Mouse (Mus musculus) activated CD4-positive, CD25-positive, alpha-beta regulatory T cell, adult 4 months (primary cell): Measurements from ENCODE around the gene Luc7l. TPM values are rescaled to one million over a fixed set of nuclear protein-coding genes. Genes with fewer than 3 reads are reported as not detected.
"Not testable (repeated sequence)": the region's sequence is repeated elsewhere in the genome, so short reads cannot be mapped to it uniquely, and the experiment has no call there.

ENCODE experiments used
- ATAC-seq: one replicate; pipeline ENCODE4 v1.8.0; 2017
- polyA plus RNA-seq, 2 experiments: library from polyadenylated mRNA; unstranded; fragments of 100-300 nt; shearing (Covaris generic); gene quantifications; one replicate each; pipeline ENCODE4 v1.2.1; 2017

Luc7l gene
- polyA plus RNA-seq, 2 experiments from 2014 or later = 47.9 to 51.0 TPM

DNA sequence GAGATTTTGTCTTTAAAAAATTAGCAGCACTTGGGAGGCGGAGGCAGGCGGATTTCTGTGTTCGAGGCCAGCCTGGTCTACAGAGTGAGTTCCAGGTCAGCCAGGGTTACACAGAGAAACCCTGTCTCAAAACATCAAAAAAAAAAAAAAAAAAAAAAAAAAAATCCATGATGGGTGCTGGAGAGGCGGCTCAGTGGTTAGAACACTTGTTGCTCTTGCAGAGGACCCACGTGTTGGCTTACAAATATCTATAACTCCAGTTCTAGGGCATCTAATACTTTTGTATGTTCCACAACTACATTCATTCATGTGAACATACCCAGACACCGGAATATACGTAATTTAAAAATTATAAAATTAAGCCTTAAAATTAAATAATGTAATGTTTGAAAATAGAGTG is 2.6 kb downstream of the Luc7l start:
- ATAC-seq = no peak

- ATAC-seq = no peak
These were observed 9.1 kb downstream of the Luc7l start for GRCm38 (mm10) chr17:26261826-26262225.

DNA sequence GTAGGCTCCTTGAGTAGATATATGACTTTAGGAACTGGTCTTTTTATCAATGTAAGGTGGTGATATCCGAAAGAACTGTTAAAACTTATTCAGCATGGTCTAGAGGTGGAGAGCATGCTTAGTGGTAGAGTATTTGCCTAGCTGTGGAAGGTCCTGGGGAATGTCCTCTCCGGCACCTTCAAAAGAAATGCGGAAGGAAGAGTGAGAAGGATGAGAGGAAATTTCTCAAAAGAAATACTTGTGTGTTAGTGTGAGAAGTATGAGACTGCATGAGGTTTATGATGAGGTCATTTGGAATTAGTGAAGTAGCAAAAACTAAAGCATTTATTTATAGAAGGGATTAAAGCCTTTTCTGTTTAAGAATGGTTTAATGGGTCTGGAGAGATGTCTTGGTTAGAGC is 9.7 kb downstream of the Luc7l start:
- ATAC-seq = no peak

DNA sequence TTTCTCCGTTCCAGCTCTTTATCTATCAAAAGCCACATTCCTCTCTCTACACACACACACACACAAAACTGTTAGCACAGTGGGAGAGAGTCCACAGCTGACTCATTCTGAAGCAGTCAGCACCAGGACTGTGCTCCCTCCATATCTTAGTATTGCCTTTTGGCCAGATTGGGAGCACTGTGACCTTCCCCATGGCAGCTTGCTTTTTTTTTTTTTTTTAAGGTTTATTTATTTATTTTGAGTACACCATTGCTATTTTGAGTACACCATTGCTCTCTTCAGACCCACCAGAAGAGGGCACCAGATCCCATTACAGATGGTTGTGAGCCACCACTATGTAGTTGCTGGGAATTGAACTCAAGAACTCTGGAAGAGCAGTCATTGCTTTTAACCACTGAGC is 16.2 kb downstream of the Luc7l start:
- ATAC-seq = no peak

DNA sequence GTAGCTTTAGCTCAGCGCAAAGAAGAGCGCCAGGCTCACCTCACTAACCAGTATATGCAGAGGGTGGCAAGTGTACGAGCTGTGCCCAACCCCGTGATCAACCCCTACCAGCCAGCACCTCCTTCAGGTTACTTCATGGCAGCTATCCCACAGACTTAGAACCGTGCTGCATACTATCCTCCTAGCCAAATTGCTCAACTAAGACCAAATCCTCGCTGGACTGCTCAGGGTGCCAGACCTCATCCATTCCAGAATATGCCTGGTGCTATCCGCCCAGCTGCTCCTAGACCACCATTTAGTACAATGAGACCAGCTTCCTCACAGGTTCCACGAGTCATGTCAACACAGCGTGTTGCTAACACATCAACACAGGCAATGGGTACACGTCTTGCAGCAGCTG is 16.9 kb downstream of the Luc7l start:
- not testable (repeated sequence) for ATAC-seq

DNA sequence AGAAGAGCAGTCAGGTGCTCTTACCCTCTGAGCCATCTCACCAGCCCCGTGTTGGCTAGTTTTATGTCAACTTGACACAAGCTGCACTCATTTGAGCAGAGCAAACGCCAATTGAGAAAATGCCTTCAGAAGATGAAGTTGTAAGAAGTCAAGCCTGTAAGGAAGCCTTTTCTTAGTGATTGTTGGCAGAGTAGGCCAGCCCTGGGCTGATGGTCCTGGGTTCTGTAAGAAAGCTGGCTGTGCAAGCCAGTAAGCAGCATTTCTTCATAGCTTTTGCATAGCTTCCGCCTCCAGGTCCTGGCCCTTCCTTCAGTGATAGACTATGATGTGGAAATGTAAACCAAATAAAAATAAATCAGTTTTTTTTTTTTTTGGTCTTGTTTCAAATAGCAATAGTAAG is 19.9 kb downstream of the Luc7l start:
- no peak for ATAC-seq

DNA sequence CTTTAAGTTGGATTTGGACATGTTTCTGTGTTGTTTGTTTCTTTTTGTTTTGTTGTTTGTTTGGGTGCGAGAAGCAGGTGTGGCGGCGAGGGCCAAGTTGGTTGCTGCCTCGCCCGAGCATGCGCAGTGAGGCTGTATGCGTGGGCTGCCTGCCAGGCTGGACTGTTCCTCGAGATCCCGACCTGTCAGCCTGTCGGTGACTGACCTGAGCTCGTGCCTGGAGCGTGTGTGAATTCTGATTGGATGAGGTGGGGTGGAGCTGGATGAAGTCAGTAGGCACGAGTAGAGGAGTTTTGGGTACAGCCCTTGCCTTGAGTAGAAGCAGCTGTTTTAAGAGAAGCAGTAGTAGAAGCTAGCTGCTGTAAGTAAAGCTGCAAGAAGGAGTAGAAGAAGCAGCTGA is 23.2 kb downstream of the Luc7l start:
- ATAC-seq = no peak

DNA sequence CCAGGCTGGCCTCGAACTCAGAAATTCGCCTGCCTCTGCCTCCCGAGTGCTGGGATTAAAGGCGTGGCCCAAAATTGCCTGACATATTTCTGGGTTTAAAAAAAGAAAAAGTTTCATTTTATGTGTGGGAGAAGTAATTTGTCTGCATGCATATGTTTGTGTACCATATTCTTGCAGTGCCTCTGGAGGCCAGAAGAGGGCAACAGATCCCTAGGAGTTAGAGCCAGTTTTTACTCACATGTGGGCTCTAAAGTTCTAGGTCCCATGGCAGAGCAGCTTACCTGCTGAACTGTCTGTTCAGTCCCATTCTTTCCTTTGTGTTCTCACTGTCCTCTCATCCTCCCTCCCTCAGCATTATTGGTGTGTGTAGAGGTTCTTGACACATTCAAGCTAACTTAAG is 24.0 kb downstream of the Luc7l start:
- ATAC-seq = no peak

DNA sequence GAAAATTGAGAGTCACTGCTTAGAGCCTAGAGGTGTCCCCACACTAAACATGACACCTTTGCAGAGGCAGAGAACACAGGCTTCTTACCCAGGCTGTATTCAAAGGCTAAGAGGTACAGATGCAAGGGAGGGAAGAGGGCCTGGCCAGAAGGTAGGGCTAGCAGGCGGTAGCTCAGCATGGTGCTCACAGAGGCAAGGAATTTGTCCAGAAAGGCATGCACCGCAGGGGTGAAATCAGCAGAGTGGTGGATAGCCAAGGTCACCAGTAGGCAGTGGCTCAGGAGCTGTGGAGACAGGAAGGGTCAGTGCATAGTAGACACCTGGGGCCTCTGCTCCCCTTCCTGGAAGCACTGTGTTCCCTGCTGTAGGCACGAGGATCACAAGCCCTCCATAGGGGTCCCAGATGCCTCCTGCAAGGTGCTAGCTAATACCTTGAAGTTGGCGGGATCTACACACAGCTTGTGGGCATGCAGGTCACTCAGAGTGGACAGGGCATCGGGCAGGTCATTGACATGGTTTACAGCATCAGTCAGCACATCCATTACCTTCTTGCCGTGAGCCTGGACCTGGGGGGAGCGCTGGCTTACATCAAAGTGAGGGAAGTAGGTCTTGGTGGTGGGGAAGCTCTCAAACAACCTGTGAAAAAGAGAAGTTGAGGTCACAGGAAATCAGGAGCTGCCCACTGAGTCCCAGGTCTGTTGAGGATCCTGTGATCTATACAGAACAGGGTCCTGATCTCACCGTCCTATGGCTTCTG is 33.7 kb downstream of the Luc7l start:
- ATAC-seq = no peak

GRCm38 (mm10) chr17:26289475-26289874 is 36.8 kb downstream of the Luc7l start:
- no peak for ATAC-seq

- ATAC-seq = not testable (repeated sequence)
These were observed 45.6 kb downstream of the Luc7l start for GRCm38 (mm10) chr17:26298318-26298717.

GRCm38 (mm10) chr17:26314291-26314690 is 61.6 kb downstream of the Luc7l start:
- no peak for ATAC-seq

- ATAC-seq = no peak
These were observed 62.8 kb downstream of the Luc7l start for GRCm38 (mm10) chr17:26315474-26315873.

DNA sequence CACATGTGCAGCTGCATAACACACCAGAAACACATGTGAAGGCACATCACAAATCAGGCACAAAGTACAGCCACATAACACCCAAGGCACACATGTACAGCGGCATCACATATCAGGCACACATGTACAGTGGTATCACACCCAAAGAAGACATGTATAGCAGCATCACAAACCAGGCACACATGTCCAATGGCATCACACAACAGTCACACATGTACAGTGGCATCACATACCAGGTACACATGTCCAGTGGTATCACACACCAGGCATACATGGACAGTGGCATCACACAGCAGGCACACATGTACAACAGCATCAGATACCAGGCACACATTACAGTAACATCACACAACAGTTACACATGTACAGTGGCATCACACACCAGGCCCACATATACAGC is 65.7 kb downstream of the Luc7l start:
- ATAC-seq = no peak

Other genes starting within 250 kb of the Luc7l start
- gene Rab11fip3, start 183.3 kb upstream of the Luc7l start, polyA plus RNA-seq = 1 to 10 TPM; 2.4 to 2.7 TPM
- 10 to 100 TPM; 12.9 to 25.7 TPM for gene Decr2, start 162.6 kb upstream of the Luc7l start, polyA plus RNA-seq
- gene Nme4, start 157.3 kb upstream of the Luc7l start, polyA plus RNA-seq = 1 to 10 TPM; 1.6 TPM
- gene Tmem8, start 139.6 kb upstream of the Luc7l start, polyA plus RNA-seq = 1 to 10 TPM; 4.8 to 4.9 TPM
- 100 to 1,000 TPM; 111 to 135 TPM for gene Mrpl28, start 129.4 kb upstream of the Luc7l start, polyA plus RNA-seq
- 10 to 100 TPM; 10.5 to 13.5 TPM for gene Axin1, start 114.2 kb upstream of the Luc7l start, polyA plus RNA-seq
- gene Pdia2, start 53.8 kb upstream of the Luc7l start, polyA plus RNA-seq = not detected
- 1 to 10 TPM; 2.9 to 8.9 TPM for gene Rgs11, start 49.9 kb upstream of the Luc7l start, polyA plus RNA-seq
- not detected for gene Arhgdig, start 45.1 kb upstream of the Luc7l start, polyA plus RNA-seq
- gene Fam234a, start 8.7 kb upstream of the Luc7l start, polyA plus RNA-seq = 10 to 100 TPM; 20.9 to 21.3 TPM
- gene Neurl1b, start 161.9 kb downstream of the Luc7l start, polyA plus RNA-seq = under 1 TPM; 0.33 to 0.57 TPM